Mouse (Mus musculus) cerebellum, adult 11-12 months (tissue): ENCODE results near the gene Upp2.
A peak's percentile ranks its signal among the peaks of the same experiment; 100 is the strongest.

Experiments used
- DNase-seq: peaks from one replicate; pipeline ENCODE4 v3.0.0; 2022

The Upp2 gene

GRCm38 (mm10) chr2:58625681-58626080 is 58.6 kb downstream of the Upp2 start:
- no peak for DNase-seq

DNA sequence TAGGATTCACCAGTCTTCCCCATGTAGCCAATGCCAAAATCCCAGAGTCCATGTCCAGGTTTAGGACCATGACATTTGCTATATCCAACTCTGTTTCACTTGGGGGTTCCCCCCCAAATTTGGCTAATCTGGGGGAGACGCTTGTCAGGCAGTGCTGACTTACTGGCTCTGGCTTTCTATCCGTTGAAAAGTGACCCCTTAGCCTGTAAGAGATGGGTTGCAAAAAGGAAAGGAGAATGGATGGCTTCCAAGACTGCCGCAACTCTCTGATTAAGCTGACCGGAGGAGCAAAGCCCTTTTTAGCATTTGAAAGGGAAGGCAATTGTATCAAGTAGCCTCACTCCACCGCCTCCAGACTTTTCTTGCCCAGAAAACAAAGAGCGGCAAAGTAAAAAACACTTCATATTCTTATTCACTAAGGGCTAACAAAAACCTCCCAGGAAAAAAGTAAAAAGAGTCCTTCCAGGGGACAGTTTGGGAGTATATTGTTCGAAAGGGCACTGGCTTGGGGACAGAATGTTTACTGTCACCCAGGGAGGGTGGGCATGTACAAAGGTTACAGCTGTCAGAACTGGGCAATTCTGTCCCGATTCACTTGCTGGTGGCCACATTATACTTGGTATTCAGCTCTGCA is 59.2 kb downstream of the Upp2 start:
- DNase-seq, result no peak

DNA sequence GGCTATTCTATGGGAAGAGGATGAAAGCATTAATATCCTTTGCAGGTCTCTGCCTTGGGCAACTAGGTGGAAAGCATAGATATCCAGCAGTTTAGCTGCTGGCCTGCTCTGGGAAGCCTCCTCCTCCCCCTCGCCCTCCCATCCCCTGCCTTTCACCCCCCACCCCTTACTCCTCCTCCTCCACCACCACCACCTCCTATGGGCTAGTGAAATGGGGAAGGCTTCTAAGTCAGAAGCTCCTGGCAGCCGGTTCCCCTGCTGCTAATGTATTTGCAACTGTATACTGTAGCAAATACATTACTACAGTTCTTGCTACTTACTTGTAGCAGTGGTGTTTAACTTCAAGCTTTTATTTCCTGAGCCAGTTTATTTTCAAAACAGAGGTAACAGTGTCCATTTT is 60.9 kb downstream of the Upp2 start:
- no peak for DNase-seq

- DNase-seq, result no peak
These were observed 61.9 kb downstream of the Upp2 start for GRCm38 (mm10) chr2:58628993-58629392.

DNA sequence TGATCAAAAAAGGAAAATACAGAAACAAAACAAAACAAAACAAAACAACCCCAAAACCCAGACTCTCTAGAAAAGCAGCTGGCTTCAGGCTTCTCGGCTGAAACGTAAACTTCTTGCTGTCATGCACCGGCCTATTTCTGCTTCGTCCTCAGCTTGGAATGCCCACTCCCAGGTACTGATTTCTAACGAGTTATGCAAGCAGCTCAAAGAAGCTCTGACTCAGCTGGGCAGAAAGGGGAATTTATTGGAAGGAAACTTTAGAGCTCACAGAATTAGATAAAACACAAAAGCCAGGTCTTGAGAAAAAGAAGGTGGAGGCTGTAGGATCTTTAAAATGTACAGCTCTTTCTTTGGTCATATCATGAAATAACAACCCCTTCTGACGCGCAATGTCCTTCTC is 62.3 kb downstream of the Upp2 start:
- DNase-seq, result no peak

DNA sequence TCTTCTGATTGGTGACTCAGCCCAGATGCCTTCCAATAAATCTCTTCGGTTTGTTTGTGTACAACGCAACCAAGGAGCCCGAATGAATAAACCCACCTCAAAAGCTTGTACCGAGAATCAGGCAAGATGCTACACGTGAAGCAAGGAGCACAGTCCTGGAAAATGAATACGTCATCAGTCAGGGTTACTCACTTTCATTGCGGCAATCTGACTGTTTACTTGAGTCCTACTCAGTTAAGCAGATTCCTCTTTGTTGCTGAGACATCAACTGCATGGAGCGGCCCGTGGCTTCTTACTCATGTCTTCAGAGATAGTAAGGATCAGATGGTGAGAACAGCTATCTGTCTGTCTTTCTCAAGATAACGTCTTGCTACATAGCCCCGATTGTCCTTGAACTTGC is 66.7 kb downstream of the Upp2 start:
- no peak for DNase-seq

DNA sequence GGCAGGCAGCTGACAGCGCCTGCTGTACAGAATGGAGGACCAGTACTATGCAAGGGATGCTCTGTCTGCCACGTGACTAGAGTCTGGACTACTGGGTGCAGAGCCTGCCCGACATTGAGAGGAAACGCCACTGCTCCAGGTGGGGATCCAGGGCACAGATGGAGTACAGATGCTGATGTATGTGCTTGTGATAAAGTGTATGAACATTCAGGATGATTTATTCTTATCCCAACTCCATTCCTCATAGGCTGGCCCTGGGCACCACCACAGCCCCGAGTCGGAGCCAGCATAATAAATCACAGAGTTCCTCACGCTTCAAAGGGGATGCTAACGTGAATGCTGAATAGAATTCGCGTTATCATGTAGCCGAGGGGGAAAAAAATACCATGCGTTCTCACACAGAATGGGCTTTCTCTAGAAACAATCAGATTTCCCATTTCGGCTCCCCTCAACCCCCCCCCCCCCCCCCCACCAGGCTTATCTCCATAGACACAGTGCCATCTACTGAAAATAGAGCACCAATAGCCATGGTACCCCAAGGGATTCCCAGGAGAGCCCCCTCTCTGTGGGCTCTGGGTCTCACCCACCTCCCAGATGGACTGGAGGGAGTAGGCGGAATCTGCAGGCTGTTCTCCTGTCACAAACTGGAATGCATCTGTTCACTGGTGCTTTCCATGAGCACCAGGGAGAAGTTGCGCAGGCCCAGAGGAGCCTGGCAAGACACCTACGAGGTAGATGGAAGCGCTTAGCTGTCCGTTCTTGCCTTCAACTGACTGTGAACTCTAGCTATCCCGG is 74.9 kb downstream of the Upp2 start:
- no peak for DNase-seq

DNA sequence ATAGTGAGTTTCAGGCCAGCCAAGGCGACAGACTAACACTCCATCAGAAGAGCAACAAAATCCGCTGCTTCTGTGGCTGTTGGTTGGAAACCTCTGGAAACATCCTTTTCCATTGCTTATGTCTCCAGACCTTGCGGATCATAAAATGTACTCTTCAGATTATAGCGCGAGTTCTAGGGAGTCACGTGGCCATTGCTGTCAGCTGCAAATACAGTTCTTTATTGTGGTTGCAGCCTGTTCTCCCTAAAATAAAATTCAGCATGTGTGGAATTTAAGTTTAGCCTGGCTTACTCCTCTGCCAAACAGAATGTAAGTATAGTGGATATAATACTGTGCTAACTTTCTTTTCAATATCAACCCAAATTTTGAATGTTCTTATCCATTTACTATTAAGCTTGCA is 78.6 kb downstream of the Upp2 start:
- DNase-seq, result no peak

DNA sequence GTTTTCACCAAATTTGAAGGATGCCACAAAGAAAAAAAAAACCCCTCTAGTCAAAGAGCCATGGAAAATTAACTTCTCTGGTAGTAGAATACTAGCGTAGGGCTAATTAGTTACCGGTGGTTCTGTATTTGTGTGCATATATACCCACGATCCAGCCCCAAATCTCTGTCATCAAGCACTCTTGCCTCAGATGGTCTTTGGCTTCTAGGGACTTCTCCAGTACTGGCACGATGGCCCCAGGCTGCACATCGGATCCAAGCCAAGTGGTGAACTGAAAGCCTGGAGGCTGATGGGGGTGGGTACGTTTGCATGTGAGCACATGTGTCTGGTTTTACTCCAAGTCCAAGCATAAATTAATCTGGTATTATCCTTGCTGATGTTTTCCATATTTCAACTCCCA is 88.1 kb downstream of the Upp2 start:
- DNase-seq, result no peak

DNA sequence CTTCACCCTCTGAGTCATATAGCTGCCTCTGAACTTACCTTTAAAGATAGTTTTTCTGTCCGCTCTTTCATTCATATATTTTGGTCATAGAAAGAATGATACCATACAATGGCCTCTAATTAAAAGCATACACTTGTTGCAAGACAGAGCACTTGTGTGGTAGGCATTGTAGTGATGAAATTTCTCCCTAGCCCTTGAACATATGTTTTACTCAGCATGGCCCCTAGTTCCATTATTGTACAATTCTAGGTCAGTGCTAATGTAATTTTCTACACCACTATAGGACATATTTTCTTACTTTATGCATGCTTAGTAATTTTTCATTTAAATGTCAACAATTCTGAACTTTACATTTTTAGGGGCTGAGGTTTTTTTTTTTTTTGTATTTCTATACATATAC is 89.9 kb downstream of the Upp2 start:
- no peak for DNase-seq

- no peak for DNase-seq
These were observed 90.8 kb downstream of the Upp2 start for GRCm38 (mm10) chr2:58657855-58658254.

- DNase-seq, result no peak
These were observed 93.5 kb downstream of the Upp2 start for GRCm38 (mm10) chr2:58660591-58660990.

GRCm38 (mm10) chr2:58661116-58661515 is 94.0 kb downstream of the Upp2 start:
- no peak for DNase-seq

DNA sequence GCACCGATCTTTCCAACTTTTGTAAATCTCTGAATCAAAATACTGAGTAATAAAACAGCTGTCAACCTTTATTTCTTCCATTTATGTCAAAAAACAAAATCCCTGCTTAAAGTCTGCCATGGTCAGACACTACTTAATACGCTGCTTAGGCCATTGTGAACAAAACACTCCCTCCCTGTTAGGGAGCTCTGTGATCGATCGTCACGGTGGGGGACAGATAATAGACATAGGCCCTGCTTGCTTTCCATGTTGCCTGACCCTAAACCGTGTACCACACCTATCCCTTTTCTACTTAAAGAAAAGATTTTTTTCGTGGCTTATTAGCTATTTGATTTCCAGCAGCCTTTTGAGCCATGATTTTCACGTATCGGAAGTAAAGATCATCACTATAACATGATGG is 95.6 kb downstream of the Upp2 start:
- DNase-seq, result no peak

GRCm38 (mm10) chr2:58663404-58664120 is 96.5 kb downstream of the Upp2 start:
- no peak for DNase-seq

DNA sequence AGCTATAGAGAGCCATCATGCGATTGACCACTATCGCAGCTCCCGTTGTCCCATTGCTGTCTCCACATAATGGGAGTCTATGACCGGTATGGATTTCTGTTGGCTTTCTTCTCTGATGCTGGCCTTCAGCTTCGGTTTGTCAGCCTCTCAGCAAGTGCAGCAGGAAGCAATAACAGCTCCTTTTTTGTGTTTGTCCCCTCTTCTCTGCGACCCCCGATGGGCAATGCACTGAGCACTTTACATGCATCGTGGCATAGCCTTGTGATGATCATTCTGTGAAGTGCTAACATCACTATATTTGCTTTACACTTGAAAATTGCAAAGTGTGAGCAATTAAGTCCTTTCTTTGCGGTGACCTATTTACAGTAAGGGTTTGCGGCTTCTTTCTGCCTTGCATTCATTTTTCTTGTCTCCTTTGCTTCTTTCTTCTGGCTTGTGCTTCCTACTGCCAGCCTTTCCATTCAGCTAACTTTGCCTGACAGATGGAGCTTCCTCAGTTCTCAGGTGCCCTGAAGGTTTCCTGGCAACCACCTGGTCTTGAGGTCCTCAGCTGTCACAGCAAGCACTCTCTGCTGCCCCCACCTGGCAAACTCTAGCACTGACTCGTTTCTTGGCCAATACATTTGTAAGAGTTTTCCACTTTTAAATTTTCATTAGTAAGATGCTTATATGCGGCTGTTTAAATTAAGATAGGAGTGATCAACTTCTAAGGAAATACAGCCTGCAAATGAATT is 98.2 kb downstream of the Upp2 start:
- peak; percentile 94 for DNase-seq

DNA sequence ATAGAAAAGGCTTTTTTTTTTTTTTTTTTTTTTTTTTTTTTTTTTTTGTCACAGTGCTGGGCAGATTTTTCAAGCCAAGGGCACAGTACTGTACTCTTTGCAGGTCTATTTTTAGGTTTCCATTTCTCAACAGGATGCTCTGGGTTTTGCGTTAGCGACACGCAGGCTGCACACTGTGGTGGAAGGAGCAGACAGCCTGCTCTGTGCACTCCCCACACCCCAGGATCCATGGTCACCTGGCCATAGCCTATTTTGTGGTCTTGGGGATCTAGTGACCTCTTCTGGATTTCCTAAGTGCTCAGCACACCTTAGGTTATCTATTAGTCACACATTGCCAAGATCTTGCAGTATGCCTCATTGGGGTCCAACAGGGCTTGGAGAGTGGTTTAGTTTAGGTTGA is 100.2 kb downstream of the Upp2 start:
- DNase-seq, result peak; percentile 47

GRCm38 (mm10) chr2:58667991-58668390 is 100.9 kb downstream of the Upp2 start:
- peak; percentile 69 for DNase-seq

GRCm38 (mm10) chr2:58669114-58669513 is 102.0 kb downstream of the Upp2 start:
- DNase-seq, result no peak

- DNase-seq, result no peak
These were observed 105.4 kb downstream of the Upp2 start for GRCm38 (mm10) chr2:58672520-58672919.

DNA sequence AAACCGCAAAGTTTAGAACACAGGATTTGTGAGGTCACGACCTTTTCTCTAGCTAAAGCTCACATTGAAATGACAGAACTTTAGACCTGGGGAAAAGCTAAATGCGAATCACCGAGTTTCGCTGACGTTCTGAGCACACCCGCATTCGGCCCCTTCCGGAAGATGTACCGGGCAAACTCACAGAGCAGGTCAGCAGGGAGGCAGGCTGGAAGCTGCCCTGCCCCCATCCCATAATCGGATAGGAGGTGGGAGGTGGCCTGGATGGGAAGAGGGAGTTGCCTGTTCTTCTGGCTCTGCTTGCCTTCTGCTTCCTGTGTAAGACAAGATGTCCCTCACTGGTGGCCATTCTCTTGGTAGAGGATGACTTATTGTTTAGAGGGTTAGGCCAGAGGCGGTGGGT is 112.9 kb downstream of the Upp2 start:
- DNase-seq, result no peak

- DNase-seq, result peak; percentile 33
These were observed 113.7 kb downstream of the Upp2 start for GRCm38 (mm10) chr2:58680794-58681193.

- no peak for DNase-seq
These were observed 114.3 kb downstream of the Upp2 start for GRCm38 (mm10) chr2:58681394-58681793.
